Mouse (Mus musculus) induced T-regulatory cell, adult 2 months (primary cell): Measurements from ENCODE around the gene Gak.
A peak's percentile ranks its signal among the peaks of the same experiment; 100 is the strongest.

Experiments
- DNase-seq: peaks from one replicate; pipeline ENCODE4 v3.0.0-alpha.2; 2012; ENCODE audit warnings: low read depth

Gene Gak

DNA sequence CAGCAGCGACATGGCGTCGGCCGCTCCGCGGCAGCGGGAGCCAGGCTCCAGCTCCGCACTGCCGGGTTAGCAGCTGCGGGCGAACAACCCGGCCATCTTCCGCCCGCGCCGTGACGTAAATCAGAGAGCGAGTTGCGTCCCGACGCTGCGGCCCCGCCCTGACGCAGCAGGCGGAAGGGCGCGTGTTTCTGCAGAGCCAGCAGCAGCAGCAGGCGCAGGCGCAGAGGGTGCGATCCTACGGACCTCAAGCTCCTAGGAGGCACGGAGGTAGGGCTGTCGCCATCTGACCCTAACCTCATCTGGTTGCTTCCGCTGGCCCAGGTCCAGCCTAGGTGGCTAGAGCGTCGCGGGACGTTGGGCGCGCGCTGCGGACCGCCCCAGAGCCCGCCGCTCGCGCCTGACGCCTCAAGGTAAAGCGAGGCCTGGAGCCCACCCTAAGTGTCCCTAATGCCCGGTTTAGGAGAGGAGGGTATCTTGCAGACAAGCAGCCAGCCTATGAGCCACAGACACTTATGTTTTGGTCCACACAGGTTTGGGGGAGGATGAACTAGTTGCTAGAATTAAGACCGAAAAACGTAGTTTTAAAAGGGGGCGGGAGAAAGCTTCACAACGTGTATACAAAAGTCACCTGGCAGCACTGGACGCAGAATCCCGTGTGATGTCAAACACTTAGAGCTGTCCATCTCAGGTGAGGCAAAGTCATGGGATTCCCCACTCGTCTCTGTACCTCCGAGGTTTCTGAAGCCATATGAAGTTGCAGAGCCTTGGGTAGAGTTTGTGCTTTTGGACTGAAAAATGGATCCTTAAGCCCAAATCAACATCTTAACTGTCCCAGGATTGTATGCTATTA, at the start of gene Gak, which contains the start of gene Tmem175:
Gene Gak (minus strand): TSS at position 122 of the 850 bp plus-strand sequence.
Gene Tmem175 (plus strand): TSS at position 137 of the 850 bp plus-strand sequence.
- peak; percentile 97 for DNase-seq

DNA sequence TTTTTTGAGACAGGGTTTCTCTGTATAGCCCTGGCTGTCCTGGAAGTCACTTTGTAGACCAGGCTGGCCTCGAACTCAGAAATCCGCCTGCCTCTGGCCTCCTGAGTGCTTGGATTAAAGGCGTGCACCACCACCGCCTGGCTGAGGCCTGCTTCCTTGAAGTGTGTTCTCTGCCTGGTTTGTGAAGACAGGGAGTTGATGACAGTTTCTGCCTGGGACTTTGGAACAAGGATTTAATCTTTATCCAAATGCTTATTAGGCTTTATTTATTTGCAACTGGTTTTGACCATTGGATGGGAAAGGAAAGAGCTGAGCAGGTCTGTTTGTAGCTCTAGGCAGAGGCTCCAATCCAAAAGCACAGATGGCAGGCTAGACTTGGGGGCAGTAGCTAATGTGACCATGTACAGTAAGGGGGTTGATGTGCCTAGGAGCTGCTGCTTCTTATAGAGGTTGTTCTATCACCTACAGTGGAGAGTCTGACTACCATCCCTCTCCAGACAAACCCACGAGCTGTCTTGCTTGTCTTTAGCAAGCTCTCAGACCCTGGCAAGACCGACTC, 48.8 kb upstream of the Gak start:
- DNase-seq = no peak

DNA sequence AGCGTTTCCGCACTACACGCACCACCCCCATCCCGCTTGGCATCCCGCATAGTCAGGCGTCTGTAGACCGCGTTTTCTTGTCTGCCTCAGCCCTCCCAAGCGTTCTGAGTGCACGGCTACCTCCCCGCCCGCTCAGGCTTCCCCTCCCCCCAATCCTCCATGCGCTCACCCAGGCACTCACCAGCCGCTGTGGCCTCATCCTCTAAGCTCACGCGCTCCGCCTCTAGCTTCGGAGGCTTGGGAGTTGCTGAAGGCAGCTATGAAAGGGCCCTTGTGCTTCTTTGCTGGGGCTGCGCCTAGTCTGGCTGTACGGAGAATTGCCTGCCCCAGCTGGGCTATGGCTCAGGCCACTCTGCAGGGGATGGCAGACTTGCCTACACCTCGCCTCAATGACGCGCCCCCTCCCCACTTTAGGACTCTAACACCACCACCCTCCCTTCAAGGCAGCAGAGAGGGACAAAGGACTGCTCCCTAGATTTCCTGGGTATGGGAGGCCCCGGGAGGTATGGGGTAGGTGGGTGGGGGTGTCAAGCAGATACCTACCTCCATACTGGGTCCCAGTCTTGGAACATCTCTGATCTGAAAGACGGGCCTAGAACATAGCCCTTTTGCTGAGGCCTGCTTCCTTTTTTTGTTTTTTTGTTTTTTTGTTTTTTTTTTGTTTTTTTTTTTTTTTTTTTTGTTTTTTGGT, 48.2 kb upstream of the Gak start:
- no peak for DNase-seq

DNA sequence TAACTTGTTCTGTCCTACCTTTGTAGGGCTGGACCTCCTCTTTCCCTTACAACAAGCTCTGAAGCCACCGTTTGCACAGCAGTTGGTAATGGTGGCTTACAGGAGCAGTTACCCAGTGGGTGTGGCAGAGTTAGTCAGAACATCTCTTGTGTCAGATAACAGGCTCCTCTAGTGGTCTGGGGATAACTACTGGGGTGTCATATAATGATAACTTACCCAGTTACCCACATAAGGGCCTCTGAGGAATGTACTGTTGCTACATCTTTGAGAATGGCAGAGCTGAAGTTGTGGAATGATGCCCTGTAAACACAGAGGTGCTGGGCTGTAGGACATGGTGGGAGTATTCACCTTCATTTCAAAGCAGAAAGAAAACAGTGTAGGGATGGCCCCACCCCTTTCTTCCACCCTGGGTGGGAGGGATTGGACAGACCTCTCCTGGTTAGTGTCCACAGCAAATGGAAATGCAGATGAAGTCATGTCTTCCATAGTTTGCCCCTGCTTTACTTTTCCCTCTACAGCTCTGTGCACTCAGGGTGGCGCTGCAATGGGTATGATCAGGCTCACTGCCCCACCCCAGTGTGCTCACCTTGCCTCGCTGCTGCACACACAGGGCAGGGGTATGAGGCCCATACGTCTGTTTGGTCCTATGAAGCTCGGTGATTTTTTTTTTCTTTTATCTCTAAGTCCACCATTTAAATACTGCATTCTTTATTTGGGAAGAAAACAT, 47.4 kb upstream of the Gak start:
- no peak for DNase-seq

DNA sequence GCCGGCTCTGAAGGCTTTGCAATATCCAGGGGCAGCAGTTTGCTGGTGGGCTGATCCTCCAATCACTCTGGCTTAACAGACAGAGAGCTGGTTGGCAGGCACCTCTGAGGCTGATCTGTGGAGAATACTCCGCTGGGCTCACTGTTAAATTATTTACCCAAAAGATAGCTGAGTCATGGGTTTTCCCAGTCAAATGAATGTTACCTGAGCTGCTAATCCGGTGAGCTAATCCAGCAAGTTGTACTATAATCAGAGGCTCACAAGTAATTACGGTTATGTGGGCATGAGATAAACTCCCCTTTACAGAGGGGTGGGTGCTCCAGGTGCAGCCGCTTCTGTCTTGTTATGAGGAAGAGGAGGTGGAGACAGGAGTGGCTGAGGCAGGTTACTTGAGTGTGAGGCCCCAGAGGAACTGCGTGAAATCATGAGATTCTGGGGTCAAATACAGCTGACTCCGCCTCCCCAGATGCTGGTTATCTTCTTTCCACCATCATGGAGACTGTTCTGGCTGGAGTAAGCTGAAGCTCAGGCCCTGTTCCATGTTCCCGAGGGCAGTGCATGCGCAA, 45.8 kb upstream of the Gak start, which contains the start of gene Slc26a1:
Gene Slc26a1 (minus strand): TSS at position 319 of the 566 bp plus-strand sequence.
- no peak for DNase-seq

DNA sequence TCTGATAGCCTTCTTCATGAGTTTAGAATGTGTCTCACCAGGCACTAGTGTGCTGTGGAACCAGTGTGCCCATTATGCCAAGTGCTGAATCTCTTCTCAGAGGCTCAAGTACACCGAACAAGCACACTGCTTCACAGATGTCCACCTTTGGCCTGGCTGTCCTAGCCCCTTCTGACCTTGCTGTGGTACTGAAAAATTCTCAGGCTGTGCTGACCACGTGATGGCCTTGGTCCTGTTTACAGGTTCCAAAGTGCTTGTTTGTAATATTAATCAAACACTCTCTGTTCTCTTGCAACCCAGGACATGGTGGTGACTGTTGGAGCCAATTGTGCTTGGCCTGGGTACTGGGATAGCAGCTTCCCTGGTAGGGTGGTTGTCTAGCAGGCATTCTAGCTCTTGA, 45.1 kb upstream of the Gak start:
- DNase-seq = no peak

DNA sequence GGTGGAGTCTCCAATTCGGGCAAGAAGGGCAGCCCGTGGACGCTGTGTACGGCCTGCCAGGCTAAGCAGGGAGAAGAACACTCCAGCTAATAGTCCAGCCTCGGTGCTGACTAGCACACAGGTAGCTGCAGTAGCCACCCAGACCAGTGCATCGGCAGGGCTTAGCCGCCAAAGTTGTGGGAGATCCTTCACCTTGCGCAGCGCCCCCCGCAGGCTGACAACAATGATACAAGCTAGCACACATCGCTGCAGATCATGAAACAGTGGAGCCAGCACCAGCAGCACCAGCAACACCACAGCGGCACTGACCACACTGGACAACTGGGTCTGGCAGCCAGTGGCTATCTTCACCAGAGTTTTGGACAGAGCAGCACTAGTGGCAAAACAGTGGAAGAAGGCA, 42.2 kb upstream of the Gak start:
- DNase-seq = no peak

DNA sequence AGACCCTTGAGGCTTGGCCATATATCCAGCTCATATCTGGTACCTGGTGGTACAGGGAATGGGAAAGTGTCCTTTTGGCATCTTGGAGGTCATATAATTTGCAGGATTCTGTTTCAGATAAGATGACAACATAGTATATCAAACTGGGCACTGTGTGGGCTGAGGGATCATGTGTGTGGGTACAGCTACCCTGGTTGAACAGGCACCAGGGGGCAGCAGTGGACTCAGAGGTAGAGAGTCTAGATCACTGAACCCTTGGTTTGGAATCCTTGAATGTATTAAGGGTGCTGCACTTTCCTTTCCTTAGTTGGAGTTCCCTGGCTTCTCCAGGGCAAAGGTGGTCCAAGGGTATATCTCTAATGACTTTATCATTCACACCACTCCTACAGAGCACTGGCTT, 41.2 kb upstream of the Gak start:
- DNase-seq = peak; percentile 67

DNA sequence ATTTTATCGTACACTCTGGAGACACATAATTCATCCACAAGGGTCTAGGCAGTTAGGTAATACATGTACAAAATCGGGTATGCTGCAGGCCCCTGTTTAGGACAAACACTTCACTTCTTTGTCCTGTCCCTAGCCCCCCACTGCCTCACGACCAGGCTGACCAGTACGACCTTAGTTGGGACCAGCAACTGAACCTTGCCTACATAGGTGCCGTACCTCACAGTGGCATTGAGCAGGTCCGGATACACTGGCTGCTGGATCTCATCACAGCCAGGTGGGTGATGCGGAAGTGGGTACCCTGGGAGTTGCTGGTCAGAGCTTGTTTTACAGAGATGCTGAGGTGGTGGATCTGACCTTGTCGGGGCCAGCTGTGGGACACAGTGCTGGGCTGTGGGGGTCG, 40.4 kb upstream of the Gak start:
- no peak for DNase-seq

DNA sequence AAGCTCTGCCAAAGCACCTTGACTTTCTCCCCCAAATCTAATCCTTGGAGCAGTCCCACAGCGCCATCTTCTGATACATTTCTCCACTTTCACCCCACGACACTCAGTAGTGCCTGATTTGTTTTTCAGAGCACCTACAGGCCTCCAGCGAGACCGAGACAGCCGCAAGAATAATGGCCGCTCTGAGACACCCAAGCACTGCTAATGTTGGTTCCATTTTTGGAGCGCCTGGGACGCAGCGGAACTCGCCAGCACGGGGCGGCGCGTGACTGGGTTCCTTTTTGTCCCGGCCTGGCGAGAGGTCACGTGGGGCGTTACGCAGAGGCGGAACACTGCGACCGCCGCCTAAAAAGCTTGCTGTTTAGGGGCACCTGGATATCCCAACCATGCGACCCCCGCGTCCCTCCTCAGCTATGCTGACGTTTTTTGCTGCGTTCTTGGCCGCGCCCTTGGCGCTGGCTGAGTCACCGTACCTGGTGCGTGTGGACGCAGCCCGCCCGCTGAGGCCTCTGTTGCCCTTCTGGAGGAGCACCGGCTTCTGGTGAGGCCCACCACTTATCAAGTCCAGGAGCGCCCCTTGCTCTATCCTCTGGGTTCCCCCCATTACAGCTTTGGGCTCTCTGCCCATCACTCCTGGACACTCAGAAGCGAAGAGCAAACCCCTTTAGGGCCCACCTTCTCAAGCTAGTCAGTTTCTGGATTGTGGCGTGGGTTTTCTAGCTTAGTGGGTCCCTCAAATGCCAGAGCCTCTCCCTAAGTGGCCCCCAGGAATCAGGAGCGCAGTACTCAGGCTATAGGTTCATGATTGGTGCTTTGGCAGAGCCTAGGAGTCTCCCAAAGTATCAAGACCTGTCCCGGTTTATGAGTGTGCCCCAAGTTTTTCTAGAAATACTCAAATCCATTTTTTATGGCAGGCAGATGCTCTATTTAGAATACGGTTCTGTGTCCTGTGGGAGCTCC, 39.7 kb upstream of the Gak start, which contains the start of gene Dgkq:
Gene Dgkq (minus strand): TSS at position 696 of the 960 bp plus-strand sequence.
- DNase-seq = peak; percentile 89

DNA sequence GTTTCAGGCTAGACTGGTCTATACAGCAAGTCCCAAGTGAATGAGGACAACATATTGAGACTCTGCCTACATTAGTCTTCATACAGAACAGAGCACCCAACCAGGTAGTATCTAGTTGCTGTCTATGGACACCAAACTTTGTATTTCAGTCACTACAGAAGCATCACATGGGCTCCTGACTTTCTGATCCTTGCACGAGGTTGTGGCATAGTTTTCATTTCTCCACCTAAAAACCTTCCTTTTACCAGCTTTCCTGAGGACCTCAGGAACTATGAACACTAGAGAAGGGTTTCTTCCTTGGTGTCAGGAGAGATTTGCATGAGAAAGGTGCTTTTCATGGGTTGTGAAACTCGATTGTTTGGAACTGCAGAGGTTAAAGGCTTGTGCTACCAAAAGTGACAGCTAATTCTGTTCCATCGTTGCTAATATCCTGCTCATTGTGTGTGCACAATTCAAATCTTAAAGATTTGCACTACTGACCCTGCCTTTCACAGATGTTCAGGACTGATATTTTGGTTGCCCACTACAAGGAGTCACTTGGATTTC, 38.9 kb upstream of the Gak start:
- no peak for DNase-seq

DNA sequence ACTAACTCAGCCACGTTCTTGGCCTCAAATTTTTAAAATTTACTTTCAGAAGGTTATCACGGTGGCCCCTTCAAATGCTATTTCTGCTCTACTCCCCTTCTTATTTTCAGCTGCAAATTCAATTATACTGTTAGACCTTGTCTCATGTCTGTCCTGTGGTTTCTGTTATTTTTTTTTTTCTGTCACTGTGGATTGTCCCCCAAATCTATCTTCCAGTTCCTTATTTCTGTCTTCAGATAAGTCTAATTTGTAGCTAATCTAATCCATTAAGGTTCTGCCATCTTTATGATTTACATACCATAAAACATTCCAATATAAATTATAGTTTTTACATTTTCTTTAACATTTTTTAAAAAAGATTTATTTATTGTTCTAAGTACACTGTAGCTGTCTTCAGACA, 37.8 kb upstream of the Gak start:
- no peak for DNase-seq

DNA sequence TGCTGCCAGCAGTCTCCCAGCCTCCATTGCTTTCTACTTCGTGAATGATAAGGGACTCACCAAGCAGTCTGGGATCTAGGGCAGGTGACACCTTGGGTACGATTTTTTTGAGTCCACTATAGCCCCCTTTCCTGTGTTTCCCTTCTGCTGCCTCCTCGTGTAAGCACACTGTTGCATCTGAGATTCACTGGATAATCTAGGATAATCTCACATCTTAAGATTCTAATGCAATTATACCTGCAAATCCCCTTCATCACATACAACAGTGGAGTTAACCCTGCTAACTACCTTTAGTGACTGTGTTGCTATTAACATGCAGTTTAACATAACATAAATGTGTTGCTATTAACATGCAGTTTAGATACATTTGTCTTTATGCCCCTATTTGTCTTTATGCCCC, 35.5 kb upstream of the Gak start:
- DNase-seq = no peak

DNA sequence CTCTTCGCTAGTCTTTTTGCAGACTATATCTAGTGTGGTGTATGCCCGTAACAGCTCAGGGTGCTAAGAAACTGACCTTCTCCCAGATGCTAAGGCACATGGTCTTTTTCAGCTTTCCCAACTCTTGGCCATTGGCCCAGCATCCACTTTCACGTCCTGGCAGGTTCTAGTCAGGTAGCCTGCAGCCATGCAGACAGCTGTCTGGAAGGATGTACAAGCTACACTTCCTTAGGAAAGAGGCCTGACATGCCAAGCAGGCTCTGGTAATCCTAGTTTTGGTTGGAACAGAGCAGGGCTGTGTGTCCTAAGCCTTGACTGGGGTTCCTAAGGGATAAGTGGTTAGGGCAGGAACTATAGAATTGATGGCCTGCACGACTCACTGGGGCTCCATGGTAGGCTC, 33.2 kb upstream of the Gak start:
- no peak for DNase-seq

DNA sequence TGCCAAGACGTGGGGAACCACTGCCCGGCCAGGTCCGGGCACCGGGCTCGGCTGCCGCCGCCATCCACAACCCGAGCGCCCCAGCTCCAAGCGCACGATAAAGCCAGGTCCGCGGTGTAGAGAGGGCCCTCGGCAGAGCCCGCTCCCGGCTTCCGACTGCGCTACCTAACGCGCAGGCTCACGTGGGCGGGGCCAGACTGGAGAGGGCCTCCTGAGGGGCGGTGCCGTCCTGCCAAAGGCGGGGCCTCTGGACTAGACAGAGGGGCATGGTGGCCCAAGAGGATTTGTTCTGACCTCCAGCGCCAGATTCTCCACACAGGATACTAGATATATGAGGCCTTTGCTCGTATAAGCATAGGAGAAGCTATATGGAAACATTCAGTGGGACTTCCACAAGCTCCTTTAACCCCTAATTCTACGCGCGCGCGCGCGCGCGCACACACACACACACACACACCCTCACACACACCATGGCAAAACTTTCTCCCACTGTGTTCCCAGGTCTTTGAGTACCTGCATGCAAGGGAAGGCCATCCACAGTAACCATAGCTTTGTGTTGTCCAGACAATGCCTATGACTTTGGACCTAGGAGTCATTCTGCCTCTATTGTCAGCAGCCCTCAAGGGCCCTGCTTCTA, 31.2 kb upstream of the Gak start:
- DNase-seq = peak; percentile 90

DNA sequence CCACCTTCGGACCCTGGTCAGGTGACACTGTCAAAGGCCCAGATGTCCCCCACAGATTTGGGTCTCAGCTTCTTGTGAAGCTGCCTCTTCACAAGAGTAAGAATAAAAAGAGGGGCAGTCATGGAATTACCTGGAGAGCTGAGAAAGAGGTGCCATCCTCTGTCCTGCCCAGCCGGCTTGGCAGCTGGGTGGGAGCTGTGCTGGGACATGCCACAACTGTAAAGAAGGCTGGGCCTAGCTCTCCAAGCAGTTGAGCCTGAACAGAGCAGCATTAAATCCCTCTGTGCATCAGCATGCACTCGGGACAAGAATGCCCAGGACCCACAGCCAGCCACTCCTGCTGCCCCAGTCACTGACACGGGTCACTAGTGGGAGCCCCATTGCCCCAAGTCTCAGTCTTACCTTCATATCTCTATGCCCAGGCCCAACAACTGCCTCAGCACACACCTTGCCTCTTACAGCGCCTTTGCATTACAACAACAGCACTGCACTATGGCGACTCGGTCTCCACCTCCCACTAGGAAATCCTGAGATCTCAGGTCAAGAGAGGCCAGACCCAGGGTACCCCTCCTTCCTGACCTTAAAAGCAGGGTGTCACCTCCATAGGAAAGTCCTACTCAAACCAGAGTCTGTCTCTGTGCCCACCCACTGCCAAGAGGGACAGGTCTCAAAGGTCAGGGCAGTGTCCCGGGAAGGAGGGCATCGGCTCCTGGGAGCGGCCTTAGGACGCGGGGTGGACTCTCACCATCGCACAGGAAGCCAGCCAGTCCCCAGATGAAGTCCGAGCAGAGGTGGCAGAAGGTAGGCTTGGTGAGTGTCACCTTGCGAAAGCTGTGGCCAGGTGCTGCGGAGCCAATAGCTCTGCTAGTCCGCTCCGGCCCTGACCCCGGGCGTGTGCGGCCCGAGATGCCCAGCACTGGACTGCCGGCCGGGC, 30.4 kb upstream of the Gak start, which contains the start of gene Idua:
Gene Idua (plus strand): TSS at position 634 of the 934 bp plus-strand sequence.
- no peak for DNase-seq

DNA sequence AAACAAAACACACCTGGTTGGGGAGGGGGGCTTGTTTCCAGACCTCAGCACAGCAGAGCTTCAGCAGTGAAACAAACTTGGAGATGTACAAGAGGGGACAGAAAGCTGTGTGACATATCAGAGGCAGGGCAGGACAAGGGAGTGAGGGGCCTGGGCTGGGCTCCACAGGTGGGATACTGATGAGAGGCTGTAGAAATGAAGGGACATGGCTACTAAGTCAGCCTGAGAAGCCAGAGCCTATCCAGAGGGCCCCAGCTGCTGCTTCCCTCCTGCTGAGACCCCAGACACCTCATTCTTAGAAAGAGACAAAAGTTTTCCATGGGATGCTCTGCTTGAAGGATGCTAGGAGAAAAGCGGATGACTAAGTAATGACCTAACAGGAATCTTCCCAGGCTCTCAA, 29.1 kb upstream of the Gak start:
- DNase-seq = no peak

DNA sequence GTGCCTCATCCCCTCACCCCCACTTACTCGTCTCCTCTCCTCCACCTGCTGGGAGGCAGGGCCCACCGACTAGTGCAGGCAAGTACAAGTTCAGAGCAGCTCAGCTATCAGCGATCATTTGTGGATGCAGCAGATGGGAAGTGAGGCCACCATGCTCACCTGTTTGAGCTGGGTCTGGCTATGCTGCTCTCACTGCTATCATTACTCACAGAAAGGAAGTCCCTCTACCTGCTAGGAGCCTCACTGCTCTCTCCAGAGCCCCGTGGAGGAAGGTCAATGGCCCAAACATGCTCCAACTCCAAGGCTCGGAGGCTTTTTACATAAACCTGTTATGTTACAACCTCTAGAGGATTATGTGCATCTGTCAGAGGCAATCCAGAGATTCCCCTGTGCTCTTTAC, 27.9 kb upstream of the Gak start:
- DNase-seq = no peak
